Mouse (Mus musculus): ENCODE measurements around the gene Apoa2. TPM values are rescaled to one million over a fixed set of nuclear protein-coding genes. Genes with fewer than 3 reads are reported as not detected.
A peak's percentile ranks its signal among the peaks of the same experiment; 100 is the strongest.

Apoa2 gene
- polyA plus RNA-seq, 1 experiment, result 7.2 TPM

DNA sequence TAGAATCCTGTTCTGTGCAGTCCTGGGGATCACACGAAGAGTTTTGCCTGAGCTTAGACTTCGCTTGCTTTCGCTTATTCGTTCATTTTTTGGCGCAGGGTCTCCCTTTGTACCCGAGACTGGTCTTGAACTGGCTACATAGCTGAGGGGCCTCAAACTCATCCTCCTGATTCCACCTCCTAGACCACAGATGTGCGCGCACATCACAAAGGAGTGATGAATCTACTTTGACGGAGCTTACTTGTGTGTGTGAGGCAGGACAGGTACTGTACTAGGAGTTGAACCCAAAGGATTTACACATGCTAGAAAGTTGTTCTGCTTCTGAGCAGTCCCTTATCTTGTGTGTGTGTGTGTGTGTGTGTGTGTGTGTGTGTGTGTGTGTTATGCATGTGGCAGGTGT, 34.0 kb upstream of the Apoa2 start:
- DNase-seq, result no peak
- 98% methylated on average over 9 of the region's 9 CpGs for WGBS
- no peaks in the 10 kb centered on the region; the same call in 1 of the 2 replicates for H3K4me1 ChIP-seq (ENCODE audit: control insufficient read depth, insufficient read depth, low read length)
- no peak for TF ChIP-seq CTCF (IDR thresholded peaks at IDR 0.05; ENCODE audit: insufficient read depth, low read length)
- no peak overlapping the region for H3K4me3 ChIP-seq (replicated peaks; ENCODE audit: extremely low read depth, low read depth, low read length)

DNA sequence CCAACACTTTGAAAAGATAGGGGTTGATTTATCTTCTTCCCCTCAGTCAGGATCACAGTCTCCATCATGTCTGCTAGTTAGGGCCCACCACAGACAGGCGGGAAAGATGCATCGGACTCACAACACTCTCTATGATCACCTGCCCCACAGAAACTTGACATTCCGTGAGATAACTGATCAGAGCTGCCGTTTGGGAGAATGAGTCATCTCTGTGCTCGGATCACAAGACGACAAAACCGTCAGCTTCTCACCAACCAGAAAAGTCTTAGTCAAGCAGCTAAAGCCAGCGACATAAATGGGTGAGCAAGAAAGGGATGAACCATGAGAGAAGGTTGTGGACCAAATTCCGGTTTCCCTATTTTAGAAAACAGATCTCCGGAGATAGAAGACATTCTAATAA, 32.6 kb upstream of the Apoa2 start:
- TF ChIP-seq POLR2A (IDR thresholded peaks at IDR 0.05; ENCODE audit: borderline replicate concordance, extremely low read depth, low read depth, low read length), result no peak
- no peak for TF ChIP-seq CTCF (IDR thresholded peaks at IDR 0.05; ENCODE audit: insufficient read depth, low read length)
- 63% methylated on average over 10 of the region's 10 CpGs for whole genome bisulfite sequencing
- no peak for DNase-seq
- Histone ChIP-seq H3K4me1 (ENCODE audit: control insufficient read depth, insufficient read depth, low read length) (no peaks in the 10 kb centered on the region; the same call in 1 of the 2 replicates), H3K4me3 (replicated peaks; ENCODE audit: extremely low read depth, low read depth, low read length) (no peak overlapping the region)

DNA sequence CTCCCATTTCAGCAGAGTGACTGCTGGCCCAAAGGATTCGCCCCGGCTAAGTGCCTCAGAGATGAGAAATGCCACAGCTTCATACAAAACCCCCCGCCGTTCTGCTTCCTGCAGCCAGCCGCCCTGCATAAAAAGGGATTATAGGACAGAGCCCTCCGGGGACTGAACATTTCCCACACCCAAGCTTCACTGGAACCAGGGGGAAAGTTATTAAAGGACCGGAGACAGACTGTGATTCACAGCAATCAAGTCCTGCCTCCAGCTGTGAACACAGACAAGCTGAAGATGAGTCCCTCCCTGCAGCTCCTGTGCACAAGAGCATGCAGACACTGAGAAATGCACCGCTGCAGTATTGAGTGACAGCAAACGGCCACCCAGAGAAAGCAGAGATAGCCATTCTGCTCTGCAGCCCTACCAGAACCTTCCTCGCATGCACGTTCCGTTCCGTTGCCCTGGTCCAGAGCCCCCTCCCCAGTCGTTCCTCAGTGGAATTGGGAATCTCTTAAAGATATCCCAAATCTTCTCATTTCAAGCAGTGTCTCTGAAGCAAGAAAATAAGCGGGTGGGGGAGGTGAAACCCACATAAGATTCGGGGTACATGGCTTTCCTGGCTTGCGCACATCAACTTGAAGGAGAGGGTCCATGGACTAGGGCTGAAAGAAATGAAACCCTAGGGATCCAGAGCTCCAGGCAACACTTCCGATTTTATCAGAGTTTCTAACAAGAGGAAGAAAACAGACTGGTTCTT, 31.6 kb upstream of the Apoa2 start:
- H3K4me3 ChIP-seq (replicated peaks; ENCODE audit: extremely low read depth, low read depth, low read length), result peak overlapping the region; percentile 2
- no peak for DNase-seq
- H3K4me1 ChIP-seq (ENCODE audit: control insufficient read depth, insufficient read depth, low read length), result no peaks in the 10 kb centered on the region; the same call in 1 of the 2 replicates
- TF ChIP-seq POLR2A (IDR thresholded peaks at IDR 0.05; ENCODE audit: borderline replicate concordance, extremely low read depth, low read depth, low read length), result no peak
- 23% methylated on average over 18 of the region's 18 CpGs for WGBS

DNA sequence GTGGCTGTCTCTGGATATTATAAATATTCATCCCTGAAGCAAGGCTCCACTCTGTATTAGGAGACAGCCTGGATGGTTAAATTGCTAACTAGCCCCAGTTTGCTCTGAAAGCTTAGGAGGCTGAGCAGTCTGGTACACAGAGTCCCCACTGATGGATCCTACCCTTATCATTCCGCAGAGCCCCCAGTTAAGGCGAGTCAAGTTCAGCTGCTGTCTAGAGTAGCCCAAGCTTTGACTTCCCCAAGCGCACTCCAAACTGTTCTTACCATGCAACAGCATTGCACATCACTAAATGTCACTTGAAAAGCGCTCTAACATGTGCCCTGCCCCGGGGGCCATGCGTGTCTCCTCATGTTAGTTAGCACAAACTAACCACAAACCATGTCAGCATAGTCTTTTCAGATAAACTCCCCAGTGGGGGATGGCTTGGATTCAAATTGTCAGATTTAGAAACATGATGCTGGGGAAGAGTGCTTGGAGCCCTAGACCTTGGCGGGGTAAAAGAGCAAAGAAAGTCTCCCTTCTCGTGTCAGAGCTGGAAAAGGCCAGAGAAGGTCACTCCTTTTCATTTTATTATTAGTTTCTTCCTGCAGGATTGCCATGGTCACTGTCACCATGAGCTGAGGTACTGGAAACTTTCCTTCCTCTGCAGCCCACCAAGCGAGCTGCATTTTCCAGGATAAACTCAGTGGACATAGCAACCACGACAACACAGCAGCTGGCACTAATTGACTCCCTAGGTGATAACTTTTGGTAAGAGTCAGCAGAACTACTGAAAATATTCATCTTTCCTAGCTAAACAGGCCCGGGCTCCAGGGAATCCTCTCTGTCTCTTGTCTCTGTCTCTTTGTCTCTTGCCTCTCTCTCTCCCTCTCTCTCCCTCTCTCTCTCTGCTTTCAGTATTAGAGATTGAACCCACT, 30.7 kb upstream of the Apoa2 start:
- Histone ChIP-seq H3K4me3 (replicated peaks; ENCODE audit: extremely low read depth, low read depth, low read length) (no peak overlapping the region), H3K4me1 (ENCODE audit: control insufficient read depth, insufficient read depth, low read length) (no peaks in the 10 kb centered on the region; the same call in 1 of the 2 replicates)
- no peak for DNase-seq
- no peak for TF ChIP-seq POLR2A (IDR thresholded peaks at IDR 0.05; ENCODE audit: borderline replicate concordance, extremely low read depth, low read depth, low read length)
- no peak for TF ChIP-seq CTCF (IDR thresholded peaks at IDR 0.05; ENCODE audit: insufficient read depth, low read length)
- WGBS, result 52% methylated on average over 11 of the region's 11 CpGs

DNA sequence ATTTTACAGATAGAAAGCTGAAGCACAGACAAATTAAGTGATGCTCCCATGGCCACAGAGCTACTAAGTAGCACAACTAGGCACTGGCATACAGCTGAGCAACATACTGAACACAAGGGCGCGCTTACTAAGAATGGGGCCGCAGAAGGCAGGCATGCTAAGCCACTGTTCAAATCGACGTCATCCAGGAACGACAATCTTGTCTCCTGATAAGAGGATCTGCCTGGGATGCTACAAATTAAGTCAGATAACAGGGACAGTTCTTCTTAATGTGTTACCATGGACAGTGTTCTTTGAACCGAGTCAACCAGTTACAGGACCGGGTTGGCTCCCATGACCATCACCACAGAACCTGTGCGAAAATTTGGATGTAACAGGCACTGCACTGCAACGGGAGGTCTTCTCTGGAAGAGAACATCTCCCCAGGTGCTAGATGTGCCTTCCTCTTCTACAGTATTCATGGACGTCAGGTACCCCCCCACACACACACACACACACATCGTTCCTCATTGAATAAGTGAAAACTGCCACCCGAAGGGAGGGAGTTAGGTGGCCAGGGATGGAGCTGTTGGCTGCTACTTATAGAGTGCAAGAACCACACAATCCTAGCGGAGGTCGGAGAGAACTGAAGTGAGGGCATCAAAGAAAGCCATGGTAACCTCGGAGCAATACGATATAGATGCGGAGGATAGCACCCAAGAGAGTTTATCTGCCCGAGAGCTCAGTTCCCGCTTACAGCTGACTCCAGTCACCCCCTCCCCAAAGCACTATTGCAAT, 29.6 kb upstream of the Apoa2 start:
- no peak for DNase-seq
- Histone ChIP-seq H3K4me1 (ENCODE audit: control insufficient read depth, insufficient read depth, low read length) (no peaks in the 10 kb centered on the region; the same call in 1 of the 2 replicates), H3K4me3 (replicated peaks; ENCODE audit: extremely low read depth, low read depth, low read length) (peak overlapping the region; percentile 62)
- 25% methylated on average over 20 of the region's 20 CpGs for WGBS
- no peak for TF ChIP-seq CTCF (IDR thresholded peaks at IDR 0.05; ENCODE audit: insufficient read depth, low read length)
- TF ChIP-seq POLR2A (IDR thresholded peaks at IDR 0.05; ENCODE audit: borderline replicate concordance, extremely low read depth, low read depth, low read length), result no peak

DNA sequence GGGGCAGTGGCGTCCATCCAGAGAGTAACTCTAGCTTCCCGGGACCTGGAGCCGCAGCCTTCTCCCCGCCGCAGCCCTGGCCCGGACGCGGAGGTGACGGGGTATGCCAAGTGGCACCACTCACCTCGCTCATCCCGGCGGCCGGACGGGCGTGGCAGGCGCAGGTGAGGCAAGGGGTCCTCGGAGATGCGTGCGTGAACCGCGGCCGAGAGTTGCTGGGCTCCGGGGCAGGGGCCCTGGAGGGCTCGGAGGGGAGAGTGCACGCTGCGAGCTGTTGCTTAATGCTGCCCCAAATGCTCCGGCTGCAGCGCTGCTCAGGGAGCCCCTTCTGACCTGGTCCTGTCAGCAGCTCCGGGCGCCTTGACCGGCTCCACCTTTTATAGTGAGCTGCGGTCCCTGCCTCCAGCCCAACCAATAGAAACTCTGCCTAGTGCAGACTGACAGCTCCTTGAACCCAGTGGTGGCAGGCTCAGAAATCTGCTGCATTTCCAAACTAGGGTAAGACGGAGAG, 28.9 kb upstream of the Apoa2 start, which contains the start of gene Pcp4l1:
Gene Pcp4l1, minus strand, starts transcription at position 382 of the 511 bp plus-strand sequence.
- DNase-seq, result peak; percentile 48
- TF ChIP-seq CTCF (IDR thresholded peaks at IDR 0.05; ENCODE audit: insufficient read depth, low read length) (no peak), POLR2A (IDR thresholded peaks at IDR 0.05; ENCODE audit: borderline replicate concordance, extremely low read depth, low read depth, low read length) (peak; percentile 65; the same call in 1 of the 2 replicates)
- Histone ChIP-seq H3K4me1 (ENCODE audit: control insufficient read depth, insufficient read depth, low read length) (no peaks in the 10 kb centered on the region; the same call in 1 of the 2 replicates), H3K4me3 (replicated peaks; ENCODE audit: extremely low read depth, low read depth, low read length) (peak within 1 kb of the TSS; percentile 62)
- WGBS, result under 1% methylated on average over 33 of the region's 33 CpGs

DNA sequence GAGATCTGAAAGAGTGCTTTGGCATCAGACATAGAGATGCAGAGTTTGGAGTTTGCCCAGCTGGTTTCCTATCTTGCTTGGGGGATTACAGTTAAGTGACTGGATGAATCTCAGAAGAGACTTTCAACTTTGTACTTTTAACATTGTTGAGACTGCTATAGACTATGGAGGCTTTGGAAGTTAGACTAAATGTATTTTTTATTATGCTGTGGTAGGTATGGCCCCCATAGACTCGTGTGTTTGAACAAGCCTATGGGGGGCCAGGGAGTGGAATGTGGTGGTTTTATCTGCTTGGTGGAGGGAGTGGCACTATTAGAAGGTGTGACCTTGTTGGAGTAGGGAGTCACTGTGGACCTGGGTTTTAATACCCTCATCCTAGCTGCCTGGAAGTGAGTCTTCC, 25.3 kb upstream of the Apoa2 start:
- TF ChIP-seq CTCF (IDR thresholded peaks at IDR 0.05; ENCODE audit: insufficient read depth, low read length) (no peak), POLR2A (IDR thresholded peaks at IDR 0.05; ENCODE audit: borderline replicate concordance, extremely low read depth, low read depth, low read length) (no peak)
- H3K4me3 ChIP-seq (replicated peaks; ENCODE audit: extremely low read depth, low read depth, low read length), result no peak overlapping the region
- WGBS, result 38% methylated on average over 1 of the region's 1 CpGs
- no peak for DNase-seq
- no peaks in the 10 kb centered on the region; the same call in 1 of the 2 replicates for H3K4me1 ChIP-seq (ENCODE audit: control insufficient read depth, insufficient read depth, low read length)

DNA sequence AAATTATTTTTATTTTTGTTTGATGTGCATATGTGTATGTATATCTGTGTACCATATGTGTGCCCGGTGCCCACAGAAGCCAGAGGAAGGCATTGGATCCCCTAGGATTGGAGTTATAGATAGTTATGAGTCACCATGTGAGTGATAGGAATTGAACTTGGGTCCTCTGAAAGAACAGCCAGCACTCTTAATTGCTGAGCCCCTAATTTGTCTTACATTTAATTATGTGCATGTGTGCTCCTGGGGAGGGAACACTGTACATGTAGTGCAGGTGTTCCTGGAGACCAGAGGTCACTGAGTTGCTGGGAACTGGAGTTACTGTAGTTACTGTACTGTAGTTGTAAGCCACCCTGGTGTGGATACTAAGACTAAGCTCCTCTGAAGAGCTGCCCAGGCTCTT, 24.1 kb upstream of the Apoa2 start:
- no peak for DNase-seq
- H3K4me3 ChIP-seq (replicated peaks; ENCODE audit: extremely low read depth, low read depth, low read length), result no peak overlapping the region
- H3K4me1 ChIP-seq (ENCODE audit: control insufficient read depth, insufficient read depth, low read length), result no peaks in the 10 kb centered on the region
- whole genome bisulfite sequencing, result 100% methylated on average over 1 of the region's 1 CpGs
- no peak for TF ChIP-seq POLR2A (IDR thresholded peaks at IDR 0.05; ENCODE audit: borderline replicate concordance, extremely low read depth, low read depth, low read length)
- TF ChIP-seq CTCF (IDR thresholded peaks at IDR 0.05; ENCODE audit: insufficient read depth, low read length), result no peak
